Mouse (Mus musculus) heart, postnatal 0 days (tissue): ENCODE results near the gene Magi1. TPM values are rescaled to one million over a fixed set of nuclear protein-coding genes. Genes with fewer than 3 reads are reported as not detected.

Experiments used
- ATAC-seq: fragments of 200-750 bp; cut with Nextera tagmentation; 2 replicates; pipeline ENCODE4 v1.8.0; 2017; ENCODE audit warnings: low read depth, moderate number of reproducible peaks, moderate library complexity; ENCODE audit not compliant: insufficient read depth
- DNase-seq: peaks from one replicate; pipeline ENCODE4 v3.0.0-alpha.2; 2016; ENCODE audit warnings: low spot score
- H3K27ac ChIP-seq: fragments of 300-500 bp; sonication (generic); 2 replicates; pipeline ENCODE4 v1.5.1; 2014; ENCODE audit warnings: low read depth, mild to moderate bottlenecking
- H3K27me3 ChIP-seq: fragments of 300-500 bp; sonication (generic); 2 replicates; pipeline ENCODE4 v1.6.1; 2014; ENCODE audit warnings: low read length, mixed read lengths; ENCODE audit not compliant: control insufficient read depth, insufficient read depth
- H3K36me3 ChIP-seq: fragments of 300-500 bp; sonication (generic); replicated peaks from 2 replicates; pipeline ENCODE4 v1.6.1; 2014; ENCODE audit warnings: low read length, mixed read lengths; ENCODE audit not compliant: control insufficient read depth, insufficient read depth
- H3K4me1 ChIP-seq: fragments of 300-500 bp; sonication (generic); 2 replicates; pipeline ENCODE4 v1.6.1; 2014; ENCODE audit warnings: antibody characterized with exemption; ENCODE audit not compliant: control insufficient read depth, insufficient read depth
- H3K4me2 ChIP-seq: fragments of 300-500 bp; sonication (generic); 2 replicates; pipeline ENCODE4 v1.6.1; 2014; ENCODE audit warnings: low read depth, mild to moderate bottlenecking, low read length, moderate library complexity
- H3K4me3 ChIP-seq: fragments of 300-500 bp; sonication (generic); 2 replicates; pipeline ENCODE4 v1.5.1; 2014; ENCODE audit warnings: low read depth, low read length
- H3K9ac ChIP-seq: fragments of 300-500 bp; sonication (generic); replicated peaks from 2 replicates; pipeline ENCODE4 v1.6.1; 2014; ENCODE audit warnings: low read depth, low read length, mixed read lengths
- H3K9me3 ChIP-seq: fragments of 300-500 bp; sonication (generic); replicated peaks from 2 replicates; pipeline ENCODE4 v1.6.1; 2016; ENCODE audit warnings: low read length; ENCODE audit not compliant: control insufficient read depth
- CTCF ChIP-seq: IDR thresholded peaks from 2 replicates; pipeline ENCODE4 v1.5.1; 2016; ENCODE audit warnings: antibody characterized with exemption, control low read depth, low read depth
- EP300 ChIP-seq: IDR thresholded peaks from 2 replicates; pipeline ENCODE4 v1.6.1; 2016; ENCODE audit warnings: antibody characterized with exemption, low read depth
- WGBS: fragments of 180-500 bp; shearing (Covaris S2); extraction: QIAGEN DNeasy Blood & Tissue Kit; methylation state at CpG from one replicate; pipeline ENCODE4 v1.1.7; 2014; 5-methylcytosine and 5-hydroxymethylcytosine counted together
- polyA plus RNA-seq: library from polyadenylated mRNA; unstranded; fragments of >200 nt; fragmentation: Nextera tagmentation; extraction: Ambion mirVana; gene quantifications from 2 replicates; pipeline ENCODE4 v1.2.1, GENCODE M21; 2015
- total RNA-seq: library from RNA; depleted of rRNA; stranded (reverse); fragments of >200 nt; gene quantifications from 2 replicates; pipeline ENCODE4 v1.2.3, GENCODE M21; 2014; ENCODE audit warnings: low replicate concordance

The Magi1 gene
- total and polyA plus RNA-seq, 2 experiments from 2014 or later: 4.6 to 15.3 TPM

GRCm38 (mm10) chr6:93678766-93679165 lies 605.0 kb downstream of the Magi1 start:
- Histone ChIP-seq H3K4me3 (no peak overlapping the region), H3K9ac (no peak overlapping the region), H3K27ac (no peak overlapping the region), H3K4me1 (no peaks in the 10 kb centered on the region), H3K9me3 (no peaks in the 10 kb centered on the region), H3K36me3 (peaks cover 19% of the 10 kb centered on the region), H3K4me2 (no peak overlapping the region), H3K27me3 (no peaks in the 10 kb centered on the region)
- 77% methylated on average over 17 of the region's 17 CpGs for WGBS
- TF ChIP-seq CTCF (no peak), EP300 (no peak)
- ATAC-seq: no peak
- DNase-seq: no peak

DNA sequence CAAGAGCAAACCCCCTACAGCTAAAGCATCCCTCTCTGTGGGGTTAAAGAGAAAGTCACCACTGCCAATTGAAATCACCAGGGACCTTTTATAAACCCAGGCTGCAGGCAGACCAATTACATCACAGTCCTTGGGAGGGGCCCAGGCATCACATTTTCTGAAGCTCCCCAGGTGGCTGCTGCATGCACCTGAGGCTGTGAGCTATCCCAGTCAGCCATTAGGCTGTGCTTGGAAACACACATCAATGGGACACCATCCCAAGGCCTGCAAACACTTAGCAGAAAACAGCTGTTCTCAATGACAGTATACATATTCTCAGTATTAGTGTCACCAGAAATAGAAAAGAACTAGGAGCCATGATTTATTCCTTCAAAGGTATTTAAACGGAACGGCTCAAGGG lies 617.0 kb downstream of the Magi1 start:
- 80% methylated on average over 2 of the region's 2 CpGs for WGBS
- H3K36me3 ChIP-seq: no peaks in the 10 kb centered on the region
- no peaks in the 10 kb centered on the region for H3K9me3 ChIP-seq
- H3K9ac ChIP-seq: no peak overlapping the region
- no peak for DNase-seq
- no peaks in the 10 kb centered on the region for H3K27me3 ChIP-seq
- no peak overlapping the region for H3K4me3 ChIP-seq
- H3K27ac ChIP-seq: no peak overlapping the region
- no peak overlapping the region for H3K4me2 ChIP-seq
- TF ChIP-seq CTCF: no peak
- TF ChIP-seq EP300: no peak
- no peaks in the 10 kb centered on the region for H3K4me1 ChIP-seq
- no peak for ATAC-seq

DNA sequence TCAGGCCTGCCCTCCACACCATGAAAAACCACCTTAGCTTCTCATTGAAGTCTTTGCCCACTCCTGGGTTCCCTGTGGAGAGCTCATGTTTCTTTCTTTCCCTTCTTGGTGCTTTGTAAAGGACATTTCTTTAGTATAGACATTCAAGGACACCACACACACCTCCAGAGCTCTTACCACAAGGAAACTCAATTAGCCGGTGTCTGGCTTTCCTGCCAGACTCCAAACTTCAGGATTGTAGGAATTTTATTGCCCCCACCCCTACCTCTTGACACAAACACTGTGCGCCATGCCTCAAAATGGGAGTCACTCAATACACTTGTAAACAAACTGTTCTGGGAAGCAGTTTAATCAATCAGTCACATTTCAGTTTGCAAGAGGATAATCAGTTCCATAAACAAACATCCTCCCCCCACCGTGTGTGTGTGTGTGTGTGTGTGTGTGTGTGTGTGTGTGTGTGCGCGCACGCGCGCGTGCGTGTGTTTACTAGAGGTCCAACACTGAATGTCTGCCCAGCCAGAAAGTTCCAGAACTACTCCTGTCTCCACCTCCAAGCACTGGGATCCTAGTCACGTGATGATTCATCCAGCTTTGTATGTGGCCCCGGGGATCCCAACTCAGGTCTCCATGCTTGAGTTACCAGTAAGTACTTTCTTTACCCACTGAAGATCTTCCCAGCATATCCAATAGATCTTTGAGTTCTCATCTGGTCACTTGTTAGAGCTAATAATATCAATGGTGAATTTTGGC lies 618.5 kb downstream of the Magi1 start:
- Histone ChIP-seq H3K9me3 (no peaks in the 10 kb centered on the region), H3K4me3 (no peak overlapping the region), H3K27me3 (no peaks in the 10 kb centered on the region), H3K36me3 (no peaks in the 10 kb centered on the region), H3K4me1 (no peaks in the 10 kb centered on the region), H3K9ac (no peak overlapping the region), H3K27ac (no peak overlapping the region), H3K4me2 (no peak overlapping the region)
- no peak for ATAC-seq
- no peak for TF ChIP-seq CTCF
- no peak for TF ChIP-seq EP300
- no peak for DNase-seq
- 82% methylated on average over 12 of the region's 12 CpGs for WGBS

DNA sequence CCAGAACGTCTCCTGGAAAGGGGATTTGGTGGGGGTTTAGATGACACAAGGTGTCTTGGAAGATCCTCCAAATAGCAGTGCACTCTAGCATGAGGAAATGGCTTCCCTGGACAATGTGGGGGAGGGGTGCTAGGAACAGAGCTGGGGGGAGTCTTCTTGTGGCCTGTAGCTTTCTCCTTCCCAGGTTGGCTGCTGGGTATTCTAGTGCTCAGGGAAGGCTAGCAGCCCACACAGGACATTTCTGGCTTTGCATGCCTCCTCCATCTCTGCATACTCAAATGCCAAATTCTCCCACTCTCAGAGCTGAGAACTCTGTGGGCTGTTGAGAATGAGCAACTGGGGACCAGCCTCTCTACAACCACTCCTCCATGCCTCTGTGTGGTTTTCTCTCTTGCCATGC lies 622.6 kb downstream of the Magi1 start:
- no peak for TF ChIP-seq CTCF
- no peak for TF ChIP-seq EP300
- DNase-seq: no peak
- H3K4me2 ChIP-seq: no peak overlapping the region
- no peak overlapping the region for H3K27ac ChIP-seq
- WGBS: 60% methylated on average over 1 of the region's 1 CpGs
- H3K36me3 ChIP-seq: no peaks in the 10 kb centered on the region
- ATAC-seq: no peak
- no peak overlapping the region for H3K9ac ChIP-seq
- H3K4me1 ChIP-seq: no peaks in the 10 kb centered on the region
- H3K4me3 ChIP-seq: no peak overlapping the region
- no peaks in the 10 kb centered on the region for H3K27me3 ChIP-seq
- no peaks in the 10 kb centered on the region for H3K9me3 ChIP-seq

DNA sequence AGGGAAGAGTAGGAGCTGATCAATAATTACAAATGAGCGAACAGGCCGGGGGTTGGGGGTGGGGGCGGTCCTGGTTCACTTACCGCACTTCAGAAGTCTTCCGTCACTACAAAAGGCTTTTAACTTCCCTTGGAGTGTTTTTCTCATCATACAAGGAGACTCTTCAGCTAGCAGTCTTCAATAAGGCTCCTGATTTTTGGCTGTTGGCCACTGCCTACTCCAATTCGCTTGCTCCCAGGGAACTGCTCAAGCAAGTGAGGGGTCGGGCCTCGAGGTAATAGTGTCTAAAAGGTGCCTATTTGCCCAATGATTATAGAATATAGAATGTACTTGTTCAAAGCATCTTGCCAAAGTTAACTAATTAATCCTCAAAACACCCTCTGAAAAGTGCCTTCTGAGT lies 624.2 kb downstream of the Magi1 start:
- Histone ChIP-seq H3K27ac (no peak overlapping the region), H3K4me1 (no peaks in the 10 kb centered on the region), H3K36me3 (no peaks in the 10 kb centered on the region), H3K9me3 (no peaks in the 10 kb centered on the region), H3K9ac (no peak overlapping the region), H3K4me3 (no peak overlapping the region), H3K4me2 (no peak overlapping the region), H3K27me3 (no peaks in the 10 kb centered on the region)
- TF ChIP-seq CTCF: no peak
- TF ChIP-seq EP300: no peak
- 71% methylated on average over 8 of the region's 8 CpGs for WGBS
- DNase-seq (no peak), ATAC-seq (no peak)
